Mouse (Mus musculus): ENCODE measurements at regions not wholly inside any gene's neighbourhood (a gene's known extent, or its start where the extent isn't known, plus 50 kb on each side); places are given as distances from the start of the nearest gene placed in this dataset.

DNA sequence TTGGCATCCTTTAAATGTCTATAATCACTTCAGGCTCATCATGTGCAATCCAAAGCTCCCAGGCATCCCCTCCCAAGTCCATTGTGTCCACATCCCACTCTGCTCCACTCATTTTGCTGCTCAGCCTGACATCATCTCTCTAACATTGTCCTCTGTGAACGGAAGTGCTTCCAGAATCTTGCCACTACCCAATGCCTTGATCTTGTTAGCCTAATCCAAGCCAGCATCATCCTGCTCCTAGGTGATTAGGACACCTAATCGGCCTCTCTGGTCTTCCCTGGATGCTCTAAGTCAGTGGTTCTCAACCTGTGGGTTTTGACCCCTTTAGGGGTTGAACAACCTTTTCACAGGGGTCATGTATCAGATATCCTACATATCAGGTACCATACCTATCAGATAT, 161.3 kb upstream of the Srrm4 start:
- Histone ChIP-seq H3K36me3 (no peaks in the 10 kb centered on the region), H3K9ac (no peak overlapping the region), H3K27ac (no peak overlapping the region), H3K4me1 (no peaks in the 10 kb centered on the region), H3K4me2 (no peak overlapping the region), H3K27me3 (no peaks in the 10 kb centered on the region), H3K4me3 (no peak overlapping the region), H3K9me3 (no peaks in the 10 kb centered on the region)
- no peak for ATAC-seq (ENCODE audit: insufficient number of reproducible peaks, low FRiP score, low TSS enrichment, low read depth)
- WGBS = 77% methylated on average over 2 of the region's 2 CpGs

DNA sequence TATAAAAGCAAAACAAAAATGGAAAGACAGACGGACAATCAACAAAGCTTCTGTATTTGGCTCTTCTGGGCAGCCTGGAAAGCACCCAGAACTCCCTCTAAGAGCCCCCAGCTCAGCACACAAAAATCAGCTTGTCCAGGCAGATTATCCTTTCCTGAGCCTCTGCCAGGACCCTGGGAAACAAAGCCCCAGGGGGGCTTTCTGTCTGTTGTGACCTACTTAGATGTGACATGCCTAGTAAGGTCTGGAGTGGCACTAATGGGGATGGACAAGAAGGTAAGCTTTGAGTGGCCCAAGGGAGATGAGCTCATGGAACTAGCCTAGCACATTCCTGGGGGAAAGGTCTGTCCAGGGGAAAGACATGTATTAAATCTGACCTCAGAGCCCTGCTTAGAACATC, 160.5 kb upstream of the Srrm4 start:
- Histone ChIP-seq H3K9me3 (no peaks in the 10 kb centered on the region), H3K4me3 (no peak overlapping the region), H3K9ac (no peak overlapping the region), H3K4me2 (no peak overlapping the region), H3K4me1 (no peaks in the 10 kb centered on the region), H3K27me3 (no peaks in the 10 kb centered on the region), H3K27ac (no peak overlapping the region), H3K36me3 (no peaks in the 10 kb centered on the region)
- WGBS = 70% methylated on average over 1 of the region's 1 CpGs
- no peak for ATAC-seq (ENCODE audit: insufficient number of reproducible peaks, low FRiP score, low TSS enrichment, low read depth)

DNA sequence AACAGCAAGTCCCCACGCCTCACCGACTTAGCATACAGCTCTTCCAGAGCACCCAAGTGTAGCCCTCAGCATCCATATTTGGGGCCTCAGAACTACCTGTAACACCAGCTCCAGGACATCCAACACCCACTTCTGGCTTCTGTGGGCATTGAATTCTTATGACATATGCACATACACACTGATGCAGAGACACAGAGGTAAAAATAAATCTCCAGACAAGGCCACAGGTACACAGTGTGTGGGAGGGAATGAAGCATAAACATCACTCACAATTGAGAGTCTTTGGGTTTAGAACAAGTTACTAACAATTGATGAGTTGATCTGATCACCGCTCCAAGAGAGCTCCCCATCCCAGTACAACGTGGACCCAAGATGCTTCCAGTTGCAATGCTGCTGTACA, 154.2 kb upstream of the Srrm4 start:
- no peaks in the 10 kb centered on the region for H3K9me3 ChIP-seq
- no peaks in the 10 kb centered on the region for H3K36me3 ChIP-seq
- no peak overlapping the region for H3K27ac ChIP-seq
- no peak overlapping the region for H3K4me3 ChIP-seq
- ATAC-seq (ENCODE audit: insufficient number of reproducible peaks, low FRiP score, low TSS enrichment, low read depth) = no peak
- no peaks in the 10 kb centered on the region for H3K4me1 ChIP-seq
- H3K27me3 ChIP-seq = no peaks in the 10 kb centered on the region
- WGBS = 88% methylated on average over 4 of the region's 4 CpGs
- H3K9ac ChIP-seq = no peak overlapping the region
- H3K4me2 ChIP-seq = no peak overlapping the region

DNA sequence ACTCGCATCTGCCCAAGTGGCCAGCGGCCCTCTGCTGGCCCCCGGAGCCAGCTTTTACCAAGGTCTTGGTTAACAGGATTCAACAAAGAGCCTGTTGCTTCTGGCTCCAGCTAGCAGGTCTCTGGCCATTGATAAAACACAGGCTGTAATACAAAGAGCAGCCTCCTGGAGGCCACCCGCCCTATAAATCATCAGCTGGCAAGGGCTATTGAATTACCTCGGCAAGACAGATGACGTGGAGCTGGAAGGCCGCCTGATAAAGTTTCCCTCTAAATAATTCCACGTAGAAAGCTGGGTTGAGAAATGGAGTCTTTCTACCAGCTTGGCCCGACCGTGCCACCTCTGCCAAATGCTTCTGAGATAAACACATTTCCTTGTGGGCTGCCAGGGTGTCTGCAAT, 152.8 kb upstream of the Srrm4 start:
- no peaks in the 10 kb centered on the region for H3K27me3 ChIP-seq
- H3K27ac ChIP-seq = no peak overlapping the region
- H3K4me3 ChIP-seq = no peak overlapping the region
- H3K9me3 ChIP-seq = no peaks in the 10 kb centered on the region
- no peak overlapping the region for H3K4me2 ChIP-seq
- H3K4me1 ChIP-seq = no peaks in the 10 kb centered on the region
- no peaks in the 10 kb centered on the region for H3K36me3 ChIP-seq
- WGBS = 23% methylated on average over 10 of the region's 10 CpGs
- H3K9ac ChIP-seq = no peak overlapping the region
- no peak for ATAC-seq (ENCODE audit: insufficient number of reproducible peaks, low FRiP score, low TSS enrichment, low read depth)

DNA sequence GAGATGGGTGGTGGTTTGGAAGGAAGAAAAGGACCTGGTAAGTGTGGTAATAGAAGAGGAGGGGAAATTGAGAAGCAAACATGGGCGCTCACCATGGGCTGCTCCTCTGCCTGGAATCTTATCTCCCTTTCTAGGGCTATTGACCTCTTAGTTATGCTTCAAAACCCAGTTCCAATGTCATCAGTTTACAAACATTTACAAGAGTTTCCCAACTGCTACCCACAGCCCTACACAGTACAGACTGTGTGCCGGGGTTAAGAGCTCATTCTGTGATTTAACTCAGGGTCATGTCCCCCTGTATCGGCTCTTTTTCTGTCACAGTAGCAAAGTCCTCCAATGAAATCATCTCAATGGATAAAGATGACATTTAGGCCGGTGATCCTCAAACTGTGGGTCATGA, 144.0 kb upstream of the Srrm4 start:
- H3K9ac ChIP-seq = no peak overlapping the region

DNA sequence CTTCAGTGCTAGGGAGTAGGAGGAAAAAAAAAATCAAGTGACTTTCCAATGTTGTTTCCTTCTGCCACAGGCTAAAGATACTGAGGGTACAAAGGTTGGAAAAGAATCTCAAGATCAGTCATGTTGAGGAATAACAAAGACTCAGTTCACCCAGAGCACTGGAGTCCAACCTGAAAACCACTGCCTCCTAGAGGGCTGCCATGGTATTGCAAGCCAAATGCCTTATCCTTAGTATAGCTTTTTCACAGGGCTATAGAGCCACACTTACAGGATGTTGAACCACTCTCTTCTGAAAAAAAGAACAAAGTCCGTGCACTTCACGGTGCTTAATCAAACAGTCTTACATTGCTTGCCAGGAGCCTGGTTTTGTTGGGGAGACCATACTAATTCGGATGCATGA, 139.9 kb upstream of the Srrm4 start:
- Histone ChIP-seq H3K4me1 (no peaks in the 10 kb centered on the region), H3K36me3 (no peaks in the 10 kb centered on the region), H3K27ac (no peak overlapping the region), H3K4me2 (no peak overlapping the region), H3K9ac (no peak overlapping the region), H3K4me3 (no peak overlapping the region), H3K9me3 (no peaks in the 10 kb centered on the region), H3K27me3 (no peaks in the 10 kb centered on the region)
- ATAC-seq (ENCODE audit: insufficient number of reproducible peaks, low FRiP score, low TSS enrichment, low read depth) = no peak
- 91% methylated on average over 3 of the region's 3 CpGs for WGBS

More for the DNA sequence above, 144.0 kb upstream of the Srrm4 start:
- WGBS = 80% methylated on average over 4 of the region's 4 CpGs
- ATAC-seq (ENCODE audit: insufficient number of reproducible peaks, low FRiP score, low TSS enrichment, low read depth) = no peak
- H3K27me3 ChIP-seq = no peaks in the 10 kb centered on the region
- H3K36me3 ChIP-seq = no peaks in the 10 kb centered on the region
- no peaks in the 10 kb centered on the region for H3K9me3 ChIP-seq
- no peak overlapping the region for H3K4me3 ChIP-seq
- no peak overlapping the region for H3K4me2 ChIP-seq
- H3K4me1 ChIP-seq = no peaks in the 10 kb centered on the region
- no peak overlapping the region for H3K27ac ChIP-seq

DNA sequence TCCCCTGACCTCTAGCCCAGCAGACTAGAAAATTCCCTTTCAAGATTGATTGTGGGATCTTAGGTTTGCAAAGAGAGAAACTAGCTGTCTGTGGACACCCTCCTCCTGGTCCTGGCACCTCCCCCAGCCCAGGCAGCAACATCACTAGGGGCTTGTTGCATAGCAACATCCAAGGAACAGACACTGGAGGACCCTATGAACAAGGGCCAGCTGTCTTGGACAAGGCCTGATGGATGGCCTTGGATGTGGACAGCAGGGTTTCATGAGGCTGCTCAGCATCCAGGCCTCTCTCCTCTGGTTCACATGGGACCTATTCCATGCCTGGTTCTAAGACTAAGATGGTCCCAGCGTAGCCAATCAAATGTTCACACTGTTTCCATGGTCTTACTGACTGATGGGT, 127.6 kb upstream of the Srrm4 start:
- no peak overlapping the region for H3K27ac ChIP-seq
- no peak for ATAC-seq (ENCODE audit: insufficient number of reproducible peaks, low FRiP score, low TSS enrichment, low read depth)
- H3K4me1 ChIP-seq = no peaks in the 10 kb centered on the region
- H3K4me3 ChIP-seq = no peak overlapping the region
- no peak overlapping the region for H3K9ac ChIP-seq
- H3K27me3 ChIP-seq = no peaks in the 10 kb centered on the region
- H3K9me3 ChIP-seq = no peaks in the 10 kb centered on the region
- WGBS = 69% methylated on average over 1 of the region's 1 CpGs
- no peaks in the 10 kb centered on the region for H3K36me3 ChIP-seq
- no peak overlapping the region for H3K4me2 ChIP-seq

DNA sequence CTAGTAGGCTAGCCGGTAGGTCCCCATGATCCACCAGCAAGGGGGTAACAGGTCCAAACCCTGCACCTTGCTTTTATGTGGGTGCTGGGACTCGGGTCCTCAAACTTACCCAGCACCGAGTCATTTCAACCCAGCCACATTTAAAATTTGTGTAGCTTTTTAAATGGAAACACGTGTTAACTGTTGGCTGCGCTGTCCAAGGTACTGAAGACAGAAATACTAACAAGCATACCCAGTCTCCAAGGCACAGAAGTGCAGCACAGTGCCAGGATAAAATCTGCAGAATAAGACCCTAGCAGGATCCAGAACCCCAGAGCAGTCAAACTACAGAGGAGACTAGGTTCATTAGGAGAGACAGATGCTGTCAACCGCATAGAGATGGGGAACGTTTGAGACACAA, 122.6 kb upstream of the Srrm4 start:
- Histone ChIP-seq H3K27me3 (no peaks in the 10 kb centered on the region), H3K4me2 (no peak overlapping the region), H3K4me1 (no peaks in the 10 kb centered on the region), H3K4me3 (no peak overlapping the region), H3K36me3 (no peaks in the 10 kb centered on the region), H3K27ac (no peak overlapping the region), H3K9me3 (no peaks in the 10 kb centered on the region), H3K9ac (no peak overlapping the region)
- 21% methylated on average over 7 of the region's 7 CpGs for WGBS
- no peak for ATAC-seq (ENCODE audit: insufficient number of reproducible peaks, low FRiP score, low TSS enrichment, low read depth)

DNA sequence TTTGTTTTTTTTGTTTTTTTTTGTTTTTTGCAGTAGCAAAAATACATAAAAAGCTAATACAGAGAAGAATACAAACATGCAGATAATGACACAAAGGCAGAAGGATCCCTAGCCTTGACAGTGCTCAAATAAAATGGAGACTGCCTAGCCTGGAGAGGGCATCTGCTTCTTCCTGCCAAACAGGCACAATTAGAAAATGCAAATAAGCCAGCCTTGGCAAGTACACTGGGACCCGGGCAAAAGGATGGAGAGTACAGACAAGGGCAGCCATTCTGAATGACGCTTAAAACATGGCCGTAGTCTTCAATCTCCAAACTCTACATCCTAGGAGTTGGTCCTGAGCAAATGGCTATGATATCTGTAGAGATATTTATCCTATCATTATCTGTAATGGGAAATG, 120.4 kb upstream of the Srrm4 start:
- Histone ChIP-seq H3K4me3 (no peak overlapping the region), H3K4me1 (no peaks in the 10 kb centered on the region), H3K9me3 (no peaks in the 10 kb centered on the region), H3K27ac (no peak overlapping the region), H3K9ac (no peak overlapping the region), H3K36me3 (no peaks in the 10 kb centered on the region), H3K4me2 (no peak overlapping the region), H3K27me3 (no peaks in the 10 kb centered on the region)
- ATAC-seq (ENCODE audit: insufficient number of reproducible peaks, low FRiP score, low TSS enrichment, low read depth) = no peak
- WGBS = 88% methylated on average over 3 of the region's 3 CpGs

DNA sequence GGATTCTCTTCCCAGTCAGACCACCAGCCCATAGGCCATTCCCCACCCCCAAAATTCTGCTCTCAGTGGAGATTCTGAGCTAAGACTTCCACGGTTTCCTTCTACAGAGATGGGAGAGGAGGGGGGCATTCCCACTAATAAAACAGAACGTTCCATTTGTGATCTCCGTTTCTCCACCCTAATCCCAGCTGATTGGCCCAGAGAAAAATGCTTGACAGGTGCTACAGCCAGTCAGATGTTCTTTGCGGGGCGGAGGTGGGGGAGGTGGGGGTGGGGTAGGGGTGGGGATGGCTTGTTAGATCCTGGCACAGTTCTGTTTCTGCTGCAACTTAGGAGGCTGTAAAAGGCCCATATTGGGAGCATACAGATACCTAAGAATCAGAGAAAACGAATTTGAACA, 116.9 kb upstream of the Srrm4 start:
- Histone ChIP-seq H3K4me1 (no peaks in the 10 kb centered on the region), H3K9ac (no peak overlapping the region), H3K4me2 (no peak overlapping the region), H3K27me3 (no peaks in the 10 kb centered on the region), H3K36me3 (no peaks in the 10 kb centered on the region), H3K9me3 (no peaks in the 10 kb centered on the region), H3K27ac (no peak overlapping the region), H3K4me3 (no peak overlapping the region)
- ATAC-seq (ENCODE audit: insufficient number of reproducible peaks, low FRiP score, low TSS enrichment, low read depth) = no peak
- WGBS = 29% methylated on average over 6 of the region's 6 CpGs

DNA sequence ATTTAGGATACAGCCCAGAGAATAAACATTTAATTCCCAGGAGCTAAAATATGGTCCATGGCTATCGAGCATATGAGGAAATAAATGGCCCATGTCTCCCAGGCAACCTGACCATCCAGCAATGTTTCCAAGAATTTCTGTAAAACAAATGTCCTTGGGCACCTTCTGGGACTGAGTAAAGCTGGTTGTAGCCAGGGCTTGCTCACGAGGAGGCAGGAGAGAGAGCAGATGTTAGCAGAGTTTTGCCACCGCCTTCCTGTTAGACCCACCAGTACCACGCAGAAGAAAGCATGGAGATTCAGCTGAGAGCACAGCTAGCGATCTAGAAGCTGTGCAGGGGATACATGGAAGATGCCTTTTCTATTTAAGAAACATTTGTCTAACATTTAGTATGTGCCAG, 70.8 kb upstream of the Srrm4 start:
- Histone ChIP-seq H3K9me3 (no peaks in the 10 kb centered on the region), H3K27ac (no peak overlapping the region), H3K27me3 (no peaks in the 10 kb centered on the region), H3K36me3 (no peaks in the 10 kb centered on the region), H3K9ac (no peak overlapping the region), H3K4me2 (no peak overlapping the region), H3K4me3 (no peak overlapping the region), H3K4me1 (no peaks in the 10 kb centered on the region)
- ATAC-seq (ENCODE audit: insufficient number of reproducible peaks, low FRiP score, low TSS enrichment, low read depth) = no peak
- WGBS = 75% methylated on average over 5 of the region's 5 CpGs

DNA sequence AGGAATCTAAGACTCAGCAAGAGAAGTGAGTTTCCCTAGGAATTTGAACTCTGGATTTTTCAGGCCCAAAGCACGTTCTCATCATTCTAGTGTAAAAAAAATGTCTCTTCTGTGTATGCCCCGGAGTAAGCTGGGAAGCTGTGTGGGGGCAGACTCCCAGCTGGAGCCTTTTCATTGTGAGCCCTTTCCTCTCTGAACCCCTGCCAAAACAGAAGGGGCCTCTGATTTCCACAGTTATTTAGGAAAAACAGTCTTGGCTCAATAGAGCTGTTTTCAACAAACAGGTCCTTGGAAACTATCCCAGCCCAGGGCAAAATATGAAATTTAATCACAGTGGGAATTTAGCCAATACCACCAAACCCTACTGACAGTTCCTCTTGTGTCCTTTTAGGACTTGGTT, 70.2 kb upstream of the Srrm4 start:
- Histone ChIP-seq H3K4me1 (no peaks in the 10 kb centered on the region), H3K36me3 (no peaks in the 10 kb centered on the region), H3K4me3 (no peak overlapping the region), H3K27me3 (no peaks in the 10 kb centered on the region), H3K9me3 (no peaks in the 10 kb centered on the region), H3K4me2 (no peak overlapping the region), H3K9ac (no peak overlapping the region), H3K27ac (no peak overlapping the region)
- WGBS = 61% methylated on average over 2 of the region's 2 CpGs
- ATAC-seq (ENCODE audit: insufficient number of reproducible peaks, low FRiP score, low TSS enrichment, low read depth) = no peak

DNA sequence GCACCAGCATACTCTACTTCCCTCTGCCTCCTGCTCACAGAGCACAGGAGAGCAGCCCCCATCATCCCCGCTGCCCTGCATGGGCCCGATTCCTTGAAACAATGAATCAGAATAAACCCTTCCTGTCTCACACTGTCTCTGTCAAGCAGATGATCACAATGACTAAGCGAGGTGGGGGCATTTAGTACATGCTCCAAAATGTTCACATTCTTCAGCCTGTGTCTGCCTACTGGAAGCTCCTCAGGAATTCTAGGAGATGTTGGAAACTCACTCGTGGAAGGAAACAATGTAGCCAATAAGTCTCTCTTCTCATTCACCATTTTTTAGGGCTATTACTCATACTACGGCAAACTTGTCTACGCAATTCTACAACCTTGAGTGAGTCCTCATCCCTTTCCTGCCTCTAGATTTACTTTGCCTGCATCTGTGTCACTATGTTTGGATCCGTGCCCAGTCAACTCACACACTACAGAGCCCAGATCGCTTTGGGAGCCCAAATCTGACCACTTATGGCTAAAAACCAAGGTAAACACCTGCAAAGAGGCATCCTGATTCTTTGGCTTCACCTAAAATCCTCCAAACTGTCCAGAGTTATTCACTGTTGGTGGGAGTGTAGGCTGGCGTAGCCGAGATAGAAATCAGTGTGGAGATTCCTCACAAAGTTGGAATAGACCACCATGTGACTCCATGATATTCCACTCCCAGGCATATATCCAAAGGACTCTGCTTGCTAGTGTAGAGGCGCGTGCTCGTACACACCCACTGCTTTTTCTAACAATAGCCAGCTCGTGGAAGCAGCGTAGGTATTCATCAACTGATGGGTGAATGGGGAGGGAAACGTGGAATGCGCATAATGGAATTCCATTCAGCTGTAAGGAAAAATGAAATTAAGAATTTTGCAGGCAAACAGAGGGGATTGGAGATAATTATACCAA, 63.1 kb upstream of the Srrm4 start:
- H3K4me1 ChIP-seq = no peaks in the 10 kb centered on the region
- no peak overlapping the region for H3K4me2 ChIP-seq
- H3K9me3 ChIP-seq = no peaks in the 10 kb centered on the region
- 85% methylated on average over 17 of the region's 17 CpGs for whole genome bisulfite sequencing
- no peak for ATAC-seq (ENCODE audit: insufficient number of reproducible peaks, low FRiP score, low TSS enrichment, low read depth)
- H3K9ac ChIP-seq = no peak overlapping the region
- H3K36me3 ChIP-seq = no peaks in the 10 kb centered on the region
- no peak overlapping the region for H3K4me3 ChIP-seq
- no peaks in the 10 kb centered on the region for H3K27me3 ChIP-seq
- no peak overlapping the region for H3K27ac ChIP-seq
